Mouse (Mus musculus): Measurements from ENCODE around the gene Rfc4. TPM values are rescaled to one million over a fixed set of nuclear protein-coding genes. Genes with fewer than 3 reads are reported as not detected.
A peak's percentile ranks its signal among the peaks of the same experiment; 100 is the strongest.
"Not testable (repeated sequence)": the region's sequence is repeated elsewhere in the genome, so short reads cannot be mapped to it uniquely, and the experiment has no call there.

The Rfc4 gene
- polyA plus RNA-seq, 1 experiment: 2.7 TPM

DNA sequence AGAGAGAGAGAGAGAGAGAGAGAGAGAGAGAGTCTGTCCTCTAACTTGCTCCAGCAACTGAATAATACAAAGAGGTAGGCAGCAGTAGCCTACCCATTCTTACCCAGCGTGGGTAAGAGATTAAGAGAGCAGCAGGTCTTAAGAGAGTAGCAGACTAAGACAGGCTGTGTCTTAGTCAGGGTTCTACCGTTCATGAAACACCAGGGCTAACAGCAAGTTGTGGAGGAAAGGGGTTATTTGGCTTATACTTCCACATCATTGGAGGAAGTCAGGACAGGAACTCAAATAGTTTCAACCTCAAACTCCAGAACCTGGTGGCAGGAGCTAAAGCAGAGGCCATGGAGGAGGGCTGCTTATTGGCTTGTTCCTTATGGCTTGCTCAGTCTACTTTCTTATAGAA lies 23.7 kb downstream of the Rfc4 start:
- no peak for DNase-seq (ENCODE audit: extremely low spot score in 1 of 2, low spot score in 1 of 2)

DNA sequence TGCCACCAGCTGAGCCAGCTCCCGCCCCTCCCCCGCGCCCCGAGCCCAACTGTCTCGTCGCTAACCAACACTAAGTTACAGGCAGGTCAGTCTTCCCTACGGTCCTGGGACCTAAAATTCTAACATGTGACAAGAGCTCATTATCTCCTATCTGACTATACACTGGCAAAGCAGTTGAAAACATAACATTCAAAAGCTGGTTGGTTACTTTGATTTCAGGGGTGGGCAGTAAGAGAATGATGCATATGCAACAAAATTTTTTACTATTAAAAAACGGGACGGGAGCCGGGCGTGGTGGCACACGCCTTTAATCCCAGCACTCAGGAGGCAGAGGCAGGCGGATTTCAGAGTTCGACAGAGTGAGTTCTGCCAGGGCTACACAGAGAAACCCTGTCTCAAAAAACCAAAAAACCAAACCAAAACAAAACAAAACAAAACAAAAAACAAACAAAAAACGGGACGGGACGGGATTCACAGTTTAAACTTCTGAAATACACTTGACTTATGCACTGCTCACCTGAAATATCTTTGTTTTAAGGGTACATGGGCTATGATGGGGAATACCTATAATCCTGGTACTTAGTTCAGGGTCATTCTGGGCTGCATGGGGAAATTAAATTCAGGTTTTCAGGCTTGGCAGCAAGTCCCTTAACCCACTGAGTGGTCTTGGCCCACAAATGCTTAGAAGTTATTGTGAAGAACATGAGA lies 24.3 kb downstream of the Rfc4 start:
- DNase-seq (ENCODE audit: extremely low spot score in 1 of 2, low spot score in 1 of 2): no peak

DNA sequence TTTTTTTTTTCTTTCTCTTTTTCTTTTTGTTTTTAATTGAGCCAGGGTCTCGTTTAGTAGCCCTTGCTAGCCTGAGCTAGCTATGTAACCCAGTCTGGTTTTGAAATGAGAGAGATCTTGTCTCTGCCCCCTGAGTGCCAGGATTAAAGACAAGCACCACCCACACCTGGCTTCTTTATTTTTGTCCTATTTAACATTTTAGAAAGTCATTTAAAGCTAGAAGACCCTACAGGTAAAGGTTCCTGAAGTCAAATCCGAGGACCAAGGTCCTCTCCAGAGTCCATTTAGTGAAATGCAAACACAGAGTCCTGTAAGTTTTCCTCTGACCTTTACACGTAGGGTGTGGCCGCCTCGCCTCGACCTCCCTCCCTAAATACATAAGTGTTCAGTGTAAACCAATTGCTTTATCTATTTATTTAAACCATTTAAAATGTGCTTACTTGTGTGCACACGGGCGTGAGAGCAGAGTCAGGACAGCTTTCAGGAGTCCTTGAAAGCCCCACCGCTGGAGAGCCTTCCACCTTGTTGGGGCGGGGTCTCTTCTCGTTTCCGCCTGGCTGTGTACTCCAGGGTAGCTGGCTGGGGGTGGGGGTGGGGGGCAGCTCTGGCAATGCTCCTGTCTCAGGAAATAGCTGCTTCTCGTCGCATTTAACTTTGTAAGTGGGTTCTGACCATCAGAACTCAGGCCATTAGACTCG lies 25.0 kb downstream of the Rfc4 start:
- no peak for DNase-seq (ENCODE audit: extremely low spot score in 1 of 2, low spot score in 1 of 2)

DNA sequence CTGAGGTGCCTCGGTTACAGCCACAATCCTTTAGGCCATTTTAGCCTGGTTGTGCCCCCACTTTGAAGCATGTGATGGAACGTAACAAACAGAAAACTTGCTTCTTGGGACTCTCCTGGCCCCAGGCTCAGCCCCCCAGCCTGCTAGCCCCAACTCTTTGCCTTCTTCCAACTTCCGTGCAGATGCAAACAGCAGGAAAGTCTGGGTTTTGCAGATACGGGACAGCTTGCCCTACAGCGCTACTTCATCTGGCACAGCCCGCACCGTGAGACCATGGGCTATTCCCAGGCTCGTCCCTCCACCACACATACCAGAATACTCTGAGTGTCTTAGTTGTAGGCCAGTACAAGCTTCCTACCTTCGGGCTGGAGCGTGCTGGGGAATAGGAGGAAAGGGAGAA lies 26.9 kb downstream of the Rfc4 start:
- no peak for DNase-seq (ENCODE audit: extremely low spot score in 1 of 2, low spot score in 1 of 2)

DNA sequence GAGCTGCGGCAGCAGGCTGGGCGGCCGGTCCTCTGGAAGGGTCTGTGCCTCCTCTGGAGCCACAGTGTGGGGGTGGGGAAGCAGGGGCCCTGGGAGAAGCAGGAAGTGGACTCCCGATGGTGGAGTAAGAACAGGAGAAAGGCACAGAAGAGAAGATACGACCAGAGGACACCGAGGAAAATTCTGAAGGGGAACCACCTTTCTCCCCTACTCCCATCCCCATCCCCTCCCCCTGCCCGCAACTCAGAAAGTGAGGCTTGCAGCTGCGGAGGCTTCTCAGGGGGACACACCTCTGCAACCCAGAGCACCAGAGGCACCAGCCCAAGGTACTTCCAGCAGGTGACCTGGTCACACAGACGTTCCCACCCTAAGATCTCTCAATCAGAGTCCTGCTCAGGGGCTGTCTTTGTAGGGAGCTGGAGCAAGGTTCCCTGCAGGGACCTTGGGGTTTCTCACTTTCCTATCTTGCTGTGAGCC lies 27.4 kb downstream of the Rfc4 start:
- DNase-seq (ENCODE audit: extremely low spot score in 1 of 2, low spot score in 1 of 2): no peak

DNA sequence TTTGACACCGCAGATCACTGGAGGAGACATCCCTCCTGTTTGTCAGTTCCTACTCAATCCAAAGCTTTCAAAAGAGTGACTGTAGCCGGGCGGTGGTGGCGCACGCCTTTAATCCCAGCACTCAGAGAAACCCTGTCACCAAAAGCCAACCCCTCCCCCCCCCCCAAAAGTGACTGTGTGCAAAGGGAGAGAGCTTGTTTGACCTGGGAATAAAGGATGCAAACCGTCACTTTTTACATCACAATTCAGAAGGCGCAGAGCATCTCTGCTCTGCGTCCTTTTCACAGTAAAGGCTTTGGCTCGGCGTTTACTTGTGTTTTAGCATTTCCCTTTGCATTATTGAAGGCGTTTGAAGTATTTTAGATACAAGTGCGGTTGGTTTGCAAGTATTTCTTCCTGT lies 27.9 kb downstream of the Rfc4 start:
- no peak for DNase-seq (ENCODE audit: extremely low spot score in 1 of 2, low spot score in 1 of 2)

DNA sequence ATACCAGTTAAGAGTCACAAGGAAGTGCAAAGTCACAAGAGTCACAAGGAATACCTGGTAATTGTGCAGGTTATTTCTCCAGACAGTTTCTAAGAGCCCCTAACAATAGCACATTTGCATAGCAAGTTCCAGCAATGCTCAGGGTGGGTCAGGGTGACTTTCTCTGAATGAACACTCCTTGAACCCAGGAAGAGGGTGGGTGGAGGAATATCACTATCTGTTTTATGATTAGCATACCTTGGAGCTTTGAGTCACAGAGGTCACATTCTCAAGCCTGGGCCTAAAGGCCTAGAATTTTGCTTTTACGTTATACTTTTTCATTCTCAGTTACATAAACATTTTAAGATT lies 29.5 kb downstream of the Rfc4 start:
- DNase-seq (ENCODE audit: extremely low spot score in 1 of 2, low spot score in 1 of 2): not testable (repeated sequence)

DNA sequence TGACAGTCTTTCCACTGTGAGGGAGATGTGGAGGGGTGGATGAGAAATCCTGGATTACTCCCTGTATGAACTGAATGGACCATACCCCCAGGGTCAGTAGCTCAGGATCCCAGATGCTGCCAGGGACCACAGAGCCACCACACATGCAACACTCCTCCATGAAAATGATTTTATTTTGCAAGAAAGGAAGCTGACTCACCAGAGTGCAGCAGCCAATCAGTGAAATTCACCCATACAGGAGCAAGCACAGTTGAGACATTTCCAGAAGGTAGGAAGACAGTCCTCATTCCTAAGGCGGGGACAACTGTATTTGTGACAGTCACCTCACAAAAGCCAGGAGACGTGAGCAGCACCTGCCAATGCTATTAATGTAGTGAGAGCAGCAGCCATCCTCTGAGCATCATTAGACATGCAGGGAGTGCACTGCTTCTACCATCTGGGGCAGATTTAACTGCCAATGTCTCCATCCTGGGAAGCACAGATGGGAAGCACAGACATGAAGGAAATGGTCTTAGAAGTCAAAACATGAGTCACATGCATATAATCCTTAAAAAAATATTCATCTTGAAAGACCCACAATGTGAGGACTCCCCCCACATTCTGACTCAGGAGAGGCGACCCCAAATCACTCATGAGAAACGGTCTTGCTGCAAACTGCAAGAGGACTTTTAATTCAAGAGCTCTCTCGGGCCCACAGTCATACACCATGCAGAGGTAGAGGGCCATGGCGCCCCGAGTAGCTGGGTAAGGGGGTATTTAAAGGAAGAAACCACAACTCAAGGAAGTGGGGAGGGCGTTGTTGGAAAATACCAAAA lies 30.0 kb downstream of the Rfc4 start:
- DNase-seq (ENCODE audit: extremely low spot score in 1 of 2, low spot score in 1 of 2): peak in 1 of 2 experiments; percentile 54

DNA sequence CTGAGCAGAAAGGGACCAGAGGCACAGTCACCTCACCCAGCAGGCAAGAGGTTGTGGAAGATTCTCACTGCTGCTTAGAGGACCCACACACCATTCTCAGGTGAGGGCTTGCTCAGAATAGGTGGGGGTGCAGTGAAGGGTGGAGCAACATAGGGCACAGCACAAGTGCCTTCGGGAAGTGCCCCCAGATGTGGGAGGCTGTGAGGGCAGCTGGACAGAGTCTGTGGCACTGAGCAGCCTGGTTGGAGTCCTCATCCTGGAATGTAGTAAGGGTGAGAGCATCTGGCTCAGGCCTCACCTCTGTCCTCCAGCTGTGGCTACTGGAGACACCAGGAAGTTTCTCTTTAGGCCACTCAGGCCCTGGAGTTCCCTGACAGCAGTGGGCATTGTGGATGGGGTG lies 30.7 kb downstream of the Rfc4 start:
- DNase-seq (ENCODE audit: extremely low spot score in 1 of 2, low spot score in 1 of 2): not testable (repeated sequence)

DNA sequence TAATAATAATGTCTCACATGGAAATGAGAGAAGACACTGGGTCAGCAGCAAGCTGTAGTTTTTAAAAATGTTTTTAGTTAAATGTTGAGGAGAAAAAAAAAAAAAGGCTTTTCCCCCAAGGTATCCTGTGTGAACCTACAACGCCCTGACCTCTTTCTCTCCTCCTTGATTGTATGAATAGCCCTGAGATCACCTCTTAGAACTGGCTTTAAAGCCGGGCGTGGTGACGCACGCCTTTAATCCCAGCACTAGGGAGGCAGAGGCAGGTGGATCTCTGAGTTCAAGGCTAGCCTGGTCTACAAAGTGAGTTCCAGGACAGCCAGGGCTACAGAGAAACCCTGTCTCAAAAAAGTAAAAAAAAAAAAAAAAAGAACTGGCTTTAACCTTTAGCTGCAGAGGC lies 32.0 kb downstream of the Rfc4 start:
- DNase-seq (ENCODE audit: extremely low spot score in 1 of 2, low spot score in 1 of 2): not testable (repeated sequence)

DNA sequence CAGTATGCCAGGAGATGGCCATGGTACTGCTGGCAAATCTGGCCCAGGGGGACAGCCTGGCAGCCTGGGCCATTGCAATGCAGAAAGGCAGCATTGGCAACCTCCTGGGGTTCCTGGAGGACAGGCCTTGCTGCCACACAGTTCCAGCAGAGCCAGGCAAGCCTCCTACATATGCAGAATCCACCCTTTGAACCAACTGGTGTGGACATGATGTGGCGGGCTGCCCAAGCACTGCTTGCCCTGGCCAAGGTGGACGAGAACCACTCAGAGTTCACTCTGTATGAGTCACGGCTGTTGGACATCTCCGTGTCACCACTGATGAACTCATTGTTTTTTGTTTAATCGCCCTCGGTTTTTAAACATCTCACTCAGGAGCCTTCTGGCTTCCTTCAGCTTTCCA lies 33.4 kb downstream of the Rfc4 start:
- DNase-seq (ENCODE audit: extremely low spot score in 1 of 2, low spot score in 1 of 2): no peak

DNA sequence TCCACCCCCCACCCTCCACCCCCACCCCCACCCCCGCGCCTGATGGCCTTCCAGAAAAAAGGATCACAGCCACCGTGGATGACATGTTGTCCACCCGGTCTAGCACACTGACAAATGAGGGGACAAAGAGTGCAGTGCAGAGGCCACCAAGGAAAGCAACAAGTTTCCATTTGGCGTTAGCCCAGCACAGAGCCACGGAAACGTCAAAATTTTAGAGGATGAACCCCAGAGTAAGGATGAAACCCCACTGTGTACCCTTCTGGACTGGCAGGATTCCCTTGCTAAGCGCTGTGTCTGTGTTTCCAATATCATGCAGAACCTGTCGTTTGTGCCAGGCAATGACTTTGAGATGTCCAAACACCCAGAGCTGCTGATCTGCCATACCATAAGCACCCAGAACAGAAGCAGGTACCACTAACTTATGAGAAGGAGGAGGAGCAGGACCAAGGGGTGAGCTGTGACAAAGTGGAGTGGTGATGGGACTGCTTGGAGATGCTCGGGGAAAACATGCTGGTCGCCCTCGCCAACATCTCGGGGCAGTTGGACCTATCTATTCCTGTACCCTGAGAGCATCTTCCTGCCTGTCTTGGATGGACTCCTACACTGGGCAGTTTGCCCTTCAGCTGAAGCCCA lies 34.1 kb downstream of the Rfc4 start:
- no peak for DNase-seq (ENCODE audit: extremely low spot score in 1 of 2, low spot score in 1 of 2)

DNA sequence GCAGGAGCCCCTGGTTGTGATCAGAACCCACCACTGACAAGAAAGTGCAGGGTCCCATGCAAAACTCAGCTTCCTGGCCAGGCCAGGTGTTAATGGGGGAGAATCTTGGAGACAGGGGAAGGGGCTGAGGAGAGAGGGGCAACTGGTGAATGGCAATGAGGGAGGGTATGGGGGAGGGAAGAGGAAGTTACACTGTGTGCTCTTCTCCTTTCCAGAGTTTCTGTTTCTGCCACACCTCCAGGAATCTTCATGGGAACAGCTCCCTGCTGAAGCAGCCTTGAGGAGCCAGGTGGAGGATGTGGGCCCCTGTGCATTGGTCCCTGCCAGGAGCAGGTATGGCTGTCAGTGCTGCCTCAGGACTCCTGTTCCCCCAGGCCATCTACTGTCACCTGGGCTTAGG lies 36.2 kb downstream of the Rfc4 start:
- not testable (repeated sequence) for DNase-seq (ENCODE audit: extremely low spot score in 1 of 2, low spot score in 1 of 2)

DNA sequence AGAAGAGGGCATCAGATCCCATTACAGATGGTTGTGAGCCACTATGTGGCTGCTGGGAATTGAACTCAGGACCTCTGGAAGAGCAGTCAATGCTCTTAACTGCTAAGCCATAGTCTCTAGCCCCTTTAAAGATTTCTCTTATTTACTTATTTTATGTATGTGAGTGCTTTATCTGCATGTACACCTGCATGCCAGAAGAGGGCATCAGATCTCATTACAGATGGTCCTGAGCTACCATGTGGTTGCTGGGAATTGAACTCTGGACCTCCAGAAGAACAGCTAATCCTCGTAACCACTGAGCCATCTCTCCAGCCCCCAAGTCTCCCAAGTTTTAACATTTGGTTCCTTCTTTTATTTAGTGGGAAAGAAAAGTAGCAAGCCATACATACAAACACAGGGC lies 39.0 kb downstream of the Rfc4 start:
- DNase-seq (ENCODE audit: extremely low spot score in 1 of 2, low spot score in 1 of 2): not testable (repeated sequence)

DNA sequence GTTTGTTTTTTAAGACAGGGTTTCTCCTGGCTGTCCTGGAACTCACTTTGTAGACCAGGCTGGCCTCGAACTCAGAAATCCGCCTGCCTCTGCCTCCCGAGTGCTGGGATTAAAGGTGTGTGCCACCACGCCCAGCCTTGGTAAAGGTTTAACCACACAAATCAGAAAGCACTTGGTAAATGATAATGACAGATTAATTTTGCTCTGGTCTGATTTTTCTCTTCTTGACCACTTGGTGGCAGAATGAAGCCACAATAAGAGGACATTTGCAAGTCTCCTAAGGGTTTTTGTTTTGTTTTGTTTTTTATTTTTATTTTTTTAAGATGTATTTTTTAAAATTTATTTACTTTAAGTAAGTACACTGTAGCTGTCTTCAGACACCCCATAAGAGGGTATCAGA lies 39.8 kb downstream of the Rfc4 start:
- DNase-seq (ENCODE audit: extremely low spot score in 1 of 2, low spot score in 1 of 2): not testable (repeated sequence)

DNA sequence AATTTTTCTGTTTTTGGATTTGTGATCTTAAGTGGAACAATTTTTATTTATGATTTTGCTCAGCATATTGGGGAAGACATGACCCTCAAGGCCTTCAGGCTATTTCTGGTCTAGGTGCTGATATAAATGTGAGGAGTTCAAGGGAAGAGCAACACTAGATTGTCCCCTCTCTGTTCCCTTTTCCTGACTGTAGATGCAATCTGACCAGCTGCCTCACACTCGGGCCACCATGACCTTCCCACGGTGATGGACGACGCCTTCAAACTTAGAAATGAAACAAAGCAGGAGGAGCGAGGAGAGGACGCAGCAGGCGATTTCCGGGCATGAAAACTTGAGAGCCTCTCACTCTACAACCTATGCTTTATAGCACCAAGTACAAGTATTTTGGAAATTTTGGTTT lies 40.4 kb downstream of the Rfc4 start:
- not testable (repeated sequence) for DNase-seq (ENCODE audit: extremely low spot score in 1 of 2, low spot score in 1 of 2)

DNA sequence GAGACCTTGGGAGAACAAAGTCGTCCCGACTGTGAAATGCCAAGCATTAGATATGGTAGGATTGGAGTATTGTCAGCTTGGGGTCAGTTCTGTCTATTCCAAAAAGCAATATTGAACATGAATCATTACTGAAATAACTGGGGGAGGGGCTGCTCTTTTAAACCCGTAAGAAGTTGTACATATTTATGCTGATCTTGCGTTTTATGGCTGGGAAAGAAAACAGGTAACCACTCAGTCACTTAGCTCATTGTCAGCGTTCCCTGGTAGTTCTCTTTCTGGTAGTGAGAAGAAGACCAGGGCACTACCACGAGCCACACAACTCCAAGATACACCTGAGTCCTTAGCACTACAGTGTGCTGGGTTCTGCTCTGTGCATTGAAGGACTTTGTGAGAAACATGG lies 50.0 kb downstream of the Rfc4 start:
- DNase-seq (ENCODE audit: extremely low spot score in 1 of 2, low spot score in 1 of 2): not testable (repeated sequence)

Data from frontal cortex, adult 2 months (tissue).